9 mouse cellular contexts compared by ENCODE assay signal in genomic region chr4:139001433-139001832, GRCm38 (mm10). TPM values are rescaled to one million over a fixed set of nuclear protein-coding genes. Genes with fewer than 3 reads are reported as not detected.
DNase-seq lines count a peak whose midpoint lies in the region; ATAC-seq and TF ChIP-seq lines count a peak whose summit lies in the region.
"Had no signal": no experiment of that assay in that cellular context is flagged by ENCODE, and none has a peak within 500 bp of the region (broad histone marks: within the 10 kb centered on the region; RNA-seq: fewer than 3 reads in every experiment).

No protein-coding gene starts in this region.

- no peaks in the 10 kb centered on the region for H3K36me3 ChIP-seq in hindbrain, postnatal 0 days (ENCODE audit: insufficient read depth, low read length)
- H3K36me3 ChIP-seq in hindbrain, embryonic 16.5 days (ENCODE audit: control insufficient read depth, insufficient read depth, low read length): no peaks in the 10 kb centered on the region
- H3K36me3 ChIP-seq: limb, embryonic 15.5 days had no signal

- 15% methylated on average over 6 of the region's 6 CpGs for WGBS in hindbrain, postnatal 0 days
- WGBS in hindbrain, embryonic 16.5 days: 27% methylated on average over 6 of the region's 6 CpGs

- DNase-seq in hindbrain, postnatal 0 days (ENCODE audit: low spot score): peak; percentile 51
- DNase-seq in ES-CJ7 (ENCODE audit: low read depth, low spot score): peak; percentile 53
- peak; percentile 59 to 67 for DNase-seq in adrenal gland, postnatal 36 days
- peak; percentile 60 for DNase-seq in heart, postnatal 4 days
- no peak for DNase-seq in spleen, postnatal 36 days (ENCODE audit: low spot score in 2 of 2)
- DNase-seq in spleen, postnatal 4 days (ENCODE audit: low spot score in 2 of 2): no peak

- H3K4me1 ChIP-seq in hindbrain, postnatal 0 days (ENCODE audit: insufficient read depth, low read length): no peaks in the 10 kb centered on the region
- peaks cover 7% of the 10 kb centered on the region; the same call in 1 of the 2 replicates for H3K4me1 ChIP-seq in hindbrain, embryonic 16.5 days (ENCODE audit: control insufficient read depth, insufficient read depth, low read depth, low read length)
- H3K4me1 ChIP-seq: limb, embryonic 15.5 days had no signal

- no peak overlapping the region for H3K9ac ChIP-seq in hindbrain, postnatal 0 days (replicated peaks; ENCODE audit: low read length)
- H3K9ac ChIP-seq in hindbrain, embryonic 16.5 days (ENCODE audit: low read depth, low read length): no peak overlapping the region
- H3K9ac ChIP-seq: limb, embryonic 15.5 days had no signal

- no peak overlapping the region for H3K4me2 ChIP-seq in hindbrain, postnatal 0 days (ENCODE audit: low read depth, low read length)
- no peak overlapping the region for H3K4me2 ChIP-seq in hindbrain, embryonic 16.5 days (ENCODE audit: low read length)
- H3K4me2 ChIP-seq: limb, embryonic 15.5 days had no signal

- H3K27ac ChIP-seq in hindbrain, postnatal 0 days: no peak overlapping the region
- H3K27ac ChIP-seq in hindbrain, embryonic 16.5 days (ENCODE audit: low read depth, low read length): no peak overlapping the region
- H3K27ac ChIP-seq: limb, embryonic 15.5 days had no signal

- no peak overlapping the region for H3K4me3 ChIP-seq in hindbrain, postnatal 0 days (ENCODE audit: low read length)
- no peak overlapping the region for H3K4me3 ChIP-seq in hindbrain, embryonic 16.5 days (ENCODE audit: low read length)
- H3K4me3 ChIP-seq: limb, embryonic 15.5 days had no signal

- no peaks in the 10 kb centered on the region for H3K9me3 ChIP-seq in hindbrain, postnatal 0 days (ENCODE audit: low read length)
- H3K9me3 ChIP-seq in hindbrain, embryonic 16.5 days (ENCODE audit: control insufficient read depth, low read length): no peaks in the 10 kb centered on the region

- no peaks in the 10 kb centered on the region for H3K27me3 ChIP-seq in hindbrain, postnatal 0 days (ENCODE audit: insufficient read depth, low read length)
- no peaks in the 10 kb centered on the region for H3K27me3 ChIP-seq in hindbrain, embryonic 16.5 days (replicated peaks; ENCODE audit: control insufficient read depth, insufficient read depth, low read length)
- H3K27me3 ChIP-seq: limb, embryonic 15.5 days had no signal

- ATAC-seq in hindbrain, postnatal 0 days: no peak
- ATAC-seq in hindbrain, embryonic 16.5 days: no peak
- no peak for ATAC-seq in monocyte, adult 5-6 weeks (replicated peaks; ENCODE audit: insufficient number of reproducible peaks, low FRiP score, low TSS enrichment, poor library complexity, severe bottlenecking)

- TF ChIP-seq CTCF in hindbrain, postnatal 0 days (IDR thresholded peaks at IDR 0.05; ENCODE audit: low read depth): peak; percentile 57

RNA-seq across cellular contexts. Expression of gene Tmco4, which starts 28.7 kb away (rescaled TPM):
- total RNA-seq in hindbrain, postnatal 0 days (2014; rRNA removed): 2.8 and 4.0 TPM in 2 replicates
- 1.5 and 2.0 TPM in 2 replicates for polyA plus RNA-seq in hindbrain, postnatal 0 days (2015; fragmentation: Nextera tagmentation; extraction: Ambion mirVana)
- polyA plus RNA-seq in hindbrain, embryonic 16.5 days (2015; fragmentation: Nextera tagmentation; extraction: Ambion mirVana): 1.3 and 1.8 TPM in 2 replicates
- 10 to 100 TPM; 11.3 to 18.1 TPM for total RNA-seq in adrenal gland, postnatal 36 days (2021)
- total RNA-seq in heart, postnatal 4 days (2021): 10 to 100 TPM; 11.7 to 14.2 TPM
- 16.7 to 26.4 TPM (median 19.0 TPM) in 3 replicates for total RNA-seq in monocyte, adult 5-6 weeks (2017)

RNA-seq across cellular contexts. Expression of gene Rnf186, which starts 34.5 kb away (rescaled TPM):
- total RNA-seq in hindbrain, postnatal 0 days (2014; rRNA removed): not detected in 2 replicates
- polyA plus RNA-seq in hindbrain, postnatal 0 days (2015; fragmentation: Nextera tagmentation; extraction: Ambion mirVana): not detected in 2 replicates
- polyA plus RNA-seq in hindbrain, embryonic 16.5 days (2015; fragmentation: Nextera tagmentation; extraction: Ambion mirVana): not detected in 2 replicates
- total RNA-seq in adrenal gland, postnatal 36 days (2021): not detected
- total RNA-seq in heart, postnatal 4 days (2021): not detected
- not detected in 3 replicates for total RNA-seq in monocyte, adult 5-6 weeks (2017)

Comparison
In these comparisons a context has a peak if more than half of its experiments do, and no peak if none do; other contexts are left out.
1. DNase-seq: peak in hindbrain, postnatal 0 days (single experiment), ES-CJ7 (single experiment), adrenal gland, postnatal 36 days (2 of 2) and heart, postnatal 4 days (single experiment); none in spleen, postnatal 36 days (0 of 2) and spleen, postnatal 4 days (0 of 2).